Mouse (Mus musculus) MEL (cell line): ENCODE measurements around the gene Csrnp1. TPM values are rescaled to one million over a fixed set of nuclear protein-coding genes. Genes with fewer than 3 reads are reported as not detected.

Experiments
- DNase-seq: peaks from one replicate; pipeline ENCODE4 v3.0.0; 2011; ENCODE audit warnings: low read depth, low spot score
- H3K27ac ChIP-seq: 2 replicates; pipeline ENCODE4 v1.5.1; 2012; ENCODE audit warnings: low read depth, mild to moderate bottlenecking, control low read depth, low read length, moderate library complexity; ENCODE audit not compliant: control insufficient read depth
- H3K27me3 ChIP-seq, 2 experiments: fragments of 150-350 bp in 1 of 2; sonication (generic) in 1 of 2; 2 replicates each; pipeline ENCODE4 v1.6.1; 2012; ENCODE audit warnings: low read length in 2 of 2, mild to moderate bottlenecking in 2 of 2, improper control_type of control experiment in 1 of 2, moderate library complexity in 1 of 2; ENCODE audit not compliant: insufficient read depth in 2 of 2, control insufficient read depth in 1 of 2
- H3K36me3 ChIP-seq, 2 experiments: 2 replicates each; pipeline ENCODE4 v1.6.1; 2012 to 2014; ENCODE audit warnings: low read length in 2 of 2, improper control_type of control experiment in 1 of 2, inconsistent platforms in 1 of 2, mild to moderate bottlenecking in 1 of 2; ENCODE audit not compliant: insufficient read depth in 2 of 2, control insufficient read depth in 1 of 2
- H3K4me1 ChIP-seq, 2 experiments: fragments of 150-350 bp in 1 of 2; sonication (generic) in 1 of 2; 2 replicates each; pipeline ENCODE4 v1.6.1; 2012; ENCODE audit warnings: low read length in 2 of 2, improper control_type of control experiment in 1 of 2, mild to moderate bottlenecking in 1 of 2; ENCODE audit not compliant: insufficient read depth in 2 of 2, control insufficient read depth in 1 of 2
- H3K4me3 ChIP-seq, 2 experiments: fragments of 150-350 bp in 1 of 2; sonication (generic) in 1 of 2; 2 replicates each; pipeline ENCODE4 v1.5.1; 2012; ENCODE audit warnings: low read depth in 2 of 2, low read length in 2 of 2, mild to moderate bottlenecking in 2 of 2, moderate library complexity in 2 of 2, control low read depth in 1 of 2, improper control_type of control experiment in 1 of 2; ENCODE audit not compliant: control insufficient read depth in 1 of 2, insufficient read depth in 1 of 2
- H3K79me2 ChIP-seq: 2 replicates; pipeline ENCODE4 v1.6.1; 2012; ENCODE audit warnings: mild to moderate bottlenecking, low read length, moderate library complexity; ENCODE audit not compliant: control insufficient read depth, poor library complexity, insufficient read depth
- H3K9ac ChIP-seq: 2 replicates; pipeline ENCODE4 v1.6.1; 2012; ENCODE audit warnings: low read depth, mild to moderate bottlenecking, control low read depth, low read length, moderate library complexity; ENCODE audit not compliant: control insufficient read depth, poor library complexity, severe bottlenecking
- H3K9me3 ChIP-seq: fragments of 150-350 bp; sonication (generic); replicated peaks from 2 replicates; pipeline ENCODE4 v1.6.1; 2012; ENCODE audit warnings: mild to moderate bottlenecking, low read length, improper control_type of control experiment, moderate library complexity; ENCODE audit not compliant: insufficient read depth
- BHLHE40 ChIP-seq: IDR thresholded peaks from 2 replicates; pipeline ENCODE4 v1.6.1; 2012; ENCODE audit warnings: low read depth, mild to moderate bottlenecking, inconsistent platforms, low read length, improper control_type of control experiment, borderline replicate concordance
- CHD1 ChIP-seq: IDR thresholded peaks from 2 replicates; pipeline ENCODE4 v1.6.1; 2012; ENCODE audit warnings: low read depth, mild to moderate bottlenecking, inconsistent platforms, low read length, improper control_type of control experiment
- CHD2 ChIP-seq: IDR thresholded peaks from 2 replicates; pipeline ENCODE4 v1.6.1; 2011; ENCODE audit warnings: low read length, improper control_type of control experiment
- CTCF ChIP-seq, 3 experiments: IDR thresholded peaks in 2 of 3; conservative IDR thresholded peaks in 1 of 3; 2 replicates each; pipeline ENCODE4 v1.5.1; 2011 to 2012; ENCODE audit warnings: low read length in 3 of 3, low read depth in 2 of 3, mild to moderate bottlenecking in 2 of 3, improper control_type of control experiment in 1 of 3, inconsistent platforms in 1 of 3, mixed read lengths in 1 of 3, moderate library complexity in 1 of 3; ENCODE audit not compliant: control insufficient read depth in 1 of 3, insufficient read depth in 1 of 3, poor library complexity in 1 of 3, severe bottlenecking in 1 of 3
- E2F4 ChIP-seq: IDR thresholded peaks from 2 replicates; pipeline ENCODE4 v1.6.1; 2011; ENCODE audit warnings: low read depth, low read length, improper control_type of control experiment, borderline replicate concordance
- ELF1 ChIP-seq: IDR thresholded peaks from 2 replicates; pipeline ENCODE4 v1.6.1; 2014; ENCODE audit warnings: low read depth, mild to moderate bottlenecking, inconsistent platforms, low read length, improper control_type of control experiment, moderate library complexity
- EP300 ChIP-seq, 2 experiments: IDR thresholded peaks; 2 replicates each; pipeline ENCODE4 v1.6.1; 2011; ENCODE audit warnings: improper control_type of control experiment in 2 of 2, low read length in 2 of 2, low read depth in 1 of 2, mild to moderate bottlenecking in 1 of 2
- ETS1 ChIP-seq: IDR thresholded peaks from 2 replicates; pipeline ENCODE4 v1.6.1; 2012; ENCODE audit warnings: low read depth, mild to moderate bottlenecking, inconsistent platforms, low read length, improper control_type of control experiment, moderate library complexity
- GABPA ChIP-seq: IDR thresholded peaks from 2 replicates; pipeline ENCODE4 v1.6.1; 2012; ENCODE audit warnings: low read depth, mild to moderate bottlenecking, inconsistent platforms, low read length, improper control_type of control experiment, moderate library complexity
- GATA1 ChIP-seq: IDR thresholded peaks from 2 replicates; pipeline ENCODE4 v1.6.1; 2011; ENCODE audit warnings: low read depth, low read length, improper control_type of control experiment
- HCFC1 ChIP-seq: IDR thresholded peaks from 2 replicates; pipeline ENCODE4 v1.6.1; 2012; ENCODE audit warnings: low read depth, mild to moderate bottlenecking, inconsistent platforms, low read length, improper control_type of control experiment, moderate library complexity
- JUND ChIP-seq: IDR thresholded peaks from 2 replicates; pipeline ENCODE4 v1.6.1; 2011; ENCODE audit warnings: low read depth, mild to moderate bottlenecking, improper control_type of control experiment, low read length
- KAT2A ChIP-seq: conservative IDR thresholded peaks from 2 replicates; pipeline ENCODE4 v1.6.1; 2012; ENCODE audit warnings: low read depth, low read length, improper control_type of control experiment, inconsistent platforms
- MAFK ChIP-seq: IDR thresholded peaks from 2 replicates; pipeline ENCODE4 v1.6.1; 2011; ENCODE audit warnings: low read depth, mild to moderate bottlenecking, low read length, improper control_type of control experiment, borderline replicate concordance
- MAZ ChIP-seq: IDR thresholded peaks from 2 replicates; pipeline ENCODE4 v1.6.1; 2012; ENCODE audit warnings: low read depth, mild to moderate bottlenecking, inconsistent platforms, low read length, improper control_type of control experiment
- MEF2A ChIP-seq: IDR thresholded peaks from 2 replicates; pipeline ENCODE4 v1.6.1; 2014; ENCODE audit warnings: low read depth, mild to moderate bottlenecking, inconsistent platforms, low read length, improper control_type of control experiment; ENCODE audit not compliant: poor library complexity, insufficient replicate concordance, severe bottlenecking; ENCODE audit errors: extremely low read depth
- MXI1 ChIP-seq: IDR thresholded peaks from 2 replicates; pipeline ENCODE4 v1.6.1; 2011; ENCODE audit warnings: mild to moderate bottlenecking, low read depth, low read length, improper control_type of control experiment
- MYB ChIP-seq: IDR thresholded peaks from 2 replicates; pipeline ENCODE4 v1.6.1; 2011; ENCODE audit warnings: mild to moderate bottlenecking, low read depth, low read length, improper control_type of control experiment
- MYC ChIP-seq: IDR thresholded peaks from 2 replicates; pipeline ENCODE4 v1.6.1; 2011; ENCODE audit warnings: low read depth, mild to moderate bottlenecking, low read length, improper control_type of control experiment, moderate library complexity
- NELFE ChIP-seq: IDR thresholded peaks from 2 replicates; pipeline ENCODE4 v1.6.1; 2011; ENCODE audit warnings: low read depth, low read length, improper control_type of control experiment
- NRF1 ChIP-seq: IDR thresholded peaks from 2 replicates; pipeline ENCODE4 v1.6.1; 2014; ENCODE audit warnings: low read depth, mild to moderate bottlenecking, inconsistent platforms, low read length, improper control_type of control experiment, moderate library complexity; ENCODE audit not compliant: poor library complexity, insufficient read depth, severe bottlenecking
- POLR2A ChIP-seq, 2 experiments: IDR thresholded peaks; 2 replicates each; pipeline ENCODE4 v1.6.1; 2011 to 2012; ENCODE audit warnings: low read length in 2 of 2, mild to moderate bottlenecking in 2 of 2, control low read depth in 1 of 2, improper control_type of control experiment in 1 of 2, low read depth in 1 of 2, moderate library complexity in 1 of 2; ENCODE audit not compliant: control insufficient read depth in 1 of 2, insufficient read depth in 1 of 2, poor library complexity in 1 of 2
- POLR2AphosphoS2 ChIP-seq: IDR thresholded peaks from 2 replicates; pipeline ENCODE4 v1.6.1; 2011; ENCODE audit warnings: low read length, improper control_type of control experiment
- POLR2AphosphoS5 ChIP-seq: IDR thresholded peaks from 2 replicates; pipeline ENCODE4 v1.6.1; 2012; ENCODE audit warnings: low read depth, borderline replicate concordance, mild to moderate bottlenecking, inconsistent platforms, low read length, moderate library complexity, mixed read lengths
- RAD21 ChIP-seq: IDR thresholded peaks from 2 replicates; pipeline ENCODE4 v1.6.1; 2011; ENCODE audit warnings: mild to moderate bottlenecking, low read depth, low read length, improper control_type of control experiment
- RCOR1 ChIP-seq: IDR thresholded peaks from 2 replicates; pipeline ENCODE4 v1.6.1; 2012; ENCODE audit warnings: low read depth, mild to moderate bottlenecking, inconsistent platforms, low read length, improper control_type of control experiment
- SIN3A ChIP-seq: IDR thresholded peaks from 2 replicates; pipeline ENCODE4 v1.6.1; 2012; ENCODE audit warnings: low read length, improper control_type of control experiment, inconsistent platforms
- SMC3 ChIP-seq: IDR thresholded peaks from 2 replicates; pipeline ENCODE4 v1.6.1; 2011; ENCODE audit warnings: low read depth, low read length, improper control_type of control experiment
- TBP ChIP-seq: IDR thresholded peaks from 2 replicates; pipeline ENCODE4 v1.8.0; 2011; ENCODE audit warnings: low read depth, low read length, improper control_type of control experiment
- UBTF ChIP-seq: IDR thresholded peaks from 2 replicates; pipeline ENCODE4 v1.6.1; 2012; ENCODE audit warnings: low read depth, mild to moderate bottlenecking, inconsistent platforms, low read length, improper control_type of control experiment, moderate library complexity, borderline replicate concordance; ENCODE audit not compliant: insufficient read depth
- USF1 ChIP-seq: IDR thresholded peaks from 2 replicates; pipeline ENCODE4 v1.6.1; 2014; ENCODE audit warnings: low read depth, mild to moderate bottlenecking, inconsistent platforms, low read length, improper control_type of control experiment, moderate library complexity
- USF2 ChIP-seq, 2 experiments: IDR thresholded peaks; 2 replicates each; pipeline ENCODE4 v1.6.1; 2011 to 2012; ENCODE audit warnings: improper control_type of control experiment in 2 of 2, low read length in 2 of 2, borderline replicate concordance in 1 of 2, inconsistent platforms in 1 of 2, low read depth in 1 of 2, mild to moderate bottlenecking in 1 of 2; ENCODE audit not compliant: insufficient read depth in 1 of 2
- ZC3H11A ChIP-seq: IDR thresholded peaks from 2 replicates; pipeline ENCODE4 v1.6.1; 2012; ENCODE audit warnings: low read depth, mild to moderate bottlenecking, inconsistent platforms, low read length, improper control_type of control experiment
- ZKSCAN1 ChIP-seq: IDR thresholded peaks from 2 replicates; pipeline ENCODE4 v1.6.1; 2012; ENCODE audit warnings: low read depth, mild to moderate bottlenecking, inconsistent platforms, low read length, improper control_type of control experiment, moderate library complexity
- ZMIZ1 ChIP-seq: IDR thresholded peaks from 2 replicates; pipeline ENCODE4 v1.6.1; 2012; ENCODE audit warnings: low read depth, mild to moderate bottlenecking, inconsistent platforms, low read length, improper control_type of control experiment, moderate library complexity
- ZNF384 ChIP-seq: IDR thresholded peaks from 2 replicates; pipeline ENCODE4 v1.6.1; 2012; ENCODE audit warnings: low read depth, mild to moderate bottlenecking, inconsistent platforms, low read length, improper control_type of control experiment
- polyA plus RNA-seq, 2 experiments: library from polyadenylated mRNA; stranded (reverse) in 1 of 2; unstranded in 1 of 2; fragments of >175 nt in 1 of 2; fragments of >200 nt in 1 of 2; gene quantifications; 2 replicates each; pipeline versions ENCODE4 v1.2.1 to v1.2.4; 2012; ENCODE audit warnings: low replicate concordance in 2 of 2, low read depth in 1 of 2; ENCODE audit not compliant: insufficient read length in 2 of 2, insufficient read depth in 1 of 2, missing spikeins in 1 of 2
- total RNA-seq: library from RNA; depleted of rRNA; stranded (reverse); fragments of 300-350 nt; gene quantifications from 2 replicates; pipeline ENCODE4 v1.2.3, GENCODE M21; 2012

Gene Csrnp1
- total and polyA plus RNA-seq, 3 experiments: 3.7 to 8.1 TPM; not detected in 1

- peak overlapping the region; percentile 52 to 84 for H3K4me3 ChIP-seq
- no peak overlapping the region for H3K27ac ChIP-seq
- no peaks in the 10 kb centered on the region for H3K79me2 ChIP-seq
- H3K9ac ChIP-seq: peak overlapping the region; percentile 49
- H3K36me3 ChIP-seq: no peaks in the 10 kb centered on the region
- H3K27me3 ChIP-seq: no peaks in the 10 kb centered on the region; a peak in 2 of 4 replicates
- DNase-seq: peak; percentile 88
- no peaks in the 10 kb centered on the region for H3K9me3 ChIP-seq
- peaks cover 0 to 2% of the 10 kb centered on the region in 2 experiments; a peak in 1 of 4 replicates for H3K4me1 ChIP-seq
- no peak for TF ChIP-seq HCFC1
- no peak for TF ChIP-seq GATA1
- TF ChIP-seq MYC: peak; percentile 57; the same call in 1 of the 2 replicates
- no peak for TF ChIP-seq POLR2AphosphoS5
- no peak for TF ChIP-seq USF2 (IDR thresholded peaks at IDR 0.05; ENCODE audit: borderline replicate concordance in 1 of 2, insufficient read depth in 1 of 2, low read depth in 1 of 2, low read length in 2 of 2)
- TF ChIP-seq EP300 (IDR thresholded peaks at IDR 0.05; ENCODE audit: low read depth in 1 of 2, low read length in 2 of 2): no peak
- no peak for TF ChIP-seq MAFK
- TF ChIP-seq ZC3H11A: peak; percentile 69
- no peak for TF ChIP-seq MYB
- no peak for TF ChIP-seq E2F4
- peak; percentile 73 for TF ChIP-seq NRF1
- TF ChIP-seq SMC3: peak; percentile 74
- no peak for TF ChIP-seq USF1
- TF ChIP-seq NELFE: peak; percentile 37; the same call in 1 of the 2 replicates
- TF ChIP-seq MXI1: peak; percentile 43; the same call in 1 of the 2 replicates
- no peak for TF ChIP-seq RCOR1
- no peak for TF ChIP-seq ZKSCAN1
- peak; percentile 33; the same call in 1 of the 2 replicates for TF ChIP-seq BHLHE40
- TF ChIP-seq CTCF (IDR thresholded peaks at IDR 0.05 in 2 of 3, conservative IDR thresholded peaks at IDR 0.05 in 1 of 3; ENCODE audit: control insufficient read depth in 1 of 3, insufficient read depth in 1 of 3, low read depth in 2 of 3, low read length in 3 of 3, poor library complexity in 1 of 3, severe bottlenecking in 1 of 3): peak; percentile 74 to 83 (median 82)
- no peak for TF ChIP-seq ZMIZ1
- peak; percentile 80 for TF ChIP-seq RAD21
- no peak for TF ChIP-seq JUND
- TF ChIP-seq CHD2: no peak
- no peak for TF ChIP-seq ZNF384
- no peak for TF ChIP-seq POLR2AphosphoS2
- TF ChIP-seq POLR2A (IDR thresholded peaks at IDR 0.05; ENCODE audit: control insufficient read depth in 1 of 2, insufficient read depth in 1 of 2, low read depth in 1 of 2, low read length in 2 of 2, poor library complexity in 1 of 2): no peak
- peak; percentile 50 for TF ChIP-seq SIN3A
- TF ChIP-seq ETS1: no peak
- no peak for TF ChIP-seq KAT2A
- TF ChIP-seq TBP: 0 out of 2 replicates have a peak, but pooled peaks have one; percentile 15
- no peak for TF ChIP-seq MAZ
- TF ChIP-seq MEF2A: no peak
- no peak for TF ChIP-seq ELF1
- TF ChIP-seq CHD1: no peak
- TF ChIP-seq UBTF: no peak
- TF ChIP-seq GABPA: no peak
Measured at GRCm38 (mm10) chr9:120027401-120028151, 43.1 kb upstream of the Csrnp1 start.
